Mouse (Mus musculus) G1E (cell line): ENCODE measurements around the gene Tnfrsf26.

ENCODE experiments used
- CTCF ChIP-seq: IDR thresholded peaks from 2 replicates; pipeline ENCODE4 v1.5.1; 2012; ENCODE audit warnings: low read depth, low read length, inconsistent platforms, mixed read lengths
- GATA1 ChIP-seq: IDR thresholded peaks from 2 replicates; pipeline ENCODE4 v1.6.1; 2012; ENCODE audit warnings: borderline replicate concordance, low read length, inconsistent platforms, mixed read lengths
- TAL1 ChIP-seq: conservative IDR thresholded peaks from 2 replicates; pipeline ENCODE4 v1.6.1; 2012; ENCODE audit warnings: low read depth, low read length, inconsistent platforms, mixed read lengths

GRCm38 (mm10) chr7:143604889-143605288, 23.6 kb downstream of the Tnfrsf26 start:
- TF ChIP-seq CTCF: no peak
- TF ChIP-seq GATA1: no peak
- TF ChIP-seq TAL1: no peak
